Mouse (Mus musculus) thymus, postnatal 36 days (tissue): ENCODE results near the gene Myzap.

ENCODE experiments used
- DNase-seq, 2 experiments: peaks; one replicate each; pipeline ENCODE4 v3.0.0; 2022; ENCODE audit warnings: mixed read lengths in 2 of 2

The Myzap gene

DNA sequence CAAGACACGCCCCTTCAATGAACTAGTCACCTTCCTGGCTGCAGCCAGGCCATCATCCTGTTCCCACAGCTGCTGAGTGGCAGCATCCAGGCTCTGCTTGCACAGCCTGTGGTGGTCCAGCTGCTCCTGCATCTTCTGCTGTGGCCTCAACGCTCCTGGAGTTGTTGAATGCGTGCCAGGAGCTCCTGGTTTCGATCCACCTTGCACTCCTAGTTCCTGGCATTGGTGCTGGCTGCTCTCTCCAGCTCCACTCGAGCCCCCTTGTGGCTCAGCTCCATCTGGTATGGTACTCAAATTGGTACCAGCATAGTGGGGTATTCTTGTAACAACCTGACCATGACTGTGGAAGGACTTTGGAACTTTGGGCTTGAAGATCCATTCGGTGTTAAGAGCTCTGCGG, 7.7 kb upstream of the Myzap start:
- DNase-seq = no peak

DNA sequence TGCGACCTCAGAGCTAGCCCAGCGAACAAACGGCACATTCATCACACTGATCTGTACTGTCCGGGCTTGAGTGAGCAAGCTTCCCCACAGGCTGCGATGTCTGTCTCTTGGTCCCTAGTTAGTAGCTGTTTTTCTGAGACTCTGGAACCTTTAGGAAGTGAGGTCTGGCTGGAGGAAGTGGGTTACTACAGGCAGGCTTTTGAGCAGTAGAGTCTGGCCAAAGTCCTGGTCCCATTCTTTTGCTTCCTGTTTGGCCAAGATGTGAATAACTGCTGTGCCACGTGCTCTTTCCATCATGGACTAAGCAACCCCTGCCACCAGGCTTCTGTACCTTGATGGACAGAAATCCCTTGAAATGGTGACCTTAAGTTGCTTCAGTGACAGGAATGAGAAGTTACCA, 4.7 kb upstream of the Myzap start:
- no peak for DNase-seq

DNA sequence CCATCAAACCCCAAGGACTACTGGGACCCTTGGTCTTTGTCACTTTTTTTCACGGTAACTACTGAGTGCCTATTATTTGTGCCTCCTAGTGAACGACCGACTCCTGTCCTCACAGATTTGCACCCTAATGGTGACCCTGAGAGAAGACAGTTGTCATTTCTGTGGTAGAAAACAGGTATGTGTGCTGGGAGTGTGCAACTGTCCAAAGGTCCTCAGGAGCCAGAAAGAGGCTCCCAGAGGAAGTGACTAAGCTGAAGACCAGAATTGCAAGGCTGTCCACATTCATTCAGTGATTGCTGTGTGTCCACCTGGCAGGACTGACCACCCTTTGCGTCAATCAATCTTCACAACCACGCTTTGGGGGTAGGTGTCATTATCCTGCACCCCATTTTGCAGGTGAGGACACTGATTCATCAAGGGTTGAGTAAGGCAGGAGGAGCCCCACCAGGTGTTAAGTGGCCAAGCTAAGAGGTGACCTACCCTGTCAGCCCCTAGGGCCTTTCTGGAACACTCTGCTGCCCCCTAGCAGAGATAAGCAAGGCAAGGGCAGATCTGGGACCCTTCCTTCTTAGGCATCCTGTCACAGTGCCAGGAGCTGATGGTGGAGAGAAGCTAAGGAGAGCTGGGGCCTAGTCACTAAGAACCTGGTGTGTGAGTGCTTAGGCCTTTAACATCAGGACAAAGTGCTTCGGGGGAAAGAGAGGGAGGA, 571 bp upstream of the Myzap start:
- peak in 1 of 2 experiments; percentile 37 for DNase-seq

DNA sequence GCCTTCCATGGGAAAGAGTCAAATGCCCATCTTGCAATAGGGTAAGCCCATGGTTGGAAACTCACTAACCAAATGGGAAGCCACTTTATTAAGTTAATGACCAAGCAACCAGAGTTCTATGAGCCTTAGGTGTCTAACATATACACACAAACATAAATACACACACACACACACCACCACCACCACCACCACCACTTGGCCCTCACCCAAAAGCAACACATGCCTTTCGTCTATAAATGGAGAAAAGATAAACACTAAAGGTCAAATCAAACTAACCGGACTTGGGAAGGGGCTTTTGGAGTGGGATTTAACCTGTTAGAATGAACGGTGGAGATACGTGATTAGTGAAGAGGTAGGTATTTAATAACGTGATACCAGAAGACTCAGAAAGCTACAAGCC, 1.1 kb downstream of the Myzap start:
- DNase-seq = no peak

DNA sequence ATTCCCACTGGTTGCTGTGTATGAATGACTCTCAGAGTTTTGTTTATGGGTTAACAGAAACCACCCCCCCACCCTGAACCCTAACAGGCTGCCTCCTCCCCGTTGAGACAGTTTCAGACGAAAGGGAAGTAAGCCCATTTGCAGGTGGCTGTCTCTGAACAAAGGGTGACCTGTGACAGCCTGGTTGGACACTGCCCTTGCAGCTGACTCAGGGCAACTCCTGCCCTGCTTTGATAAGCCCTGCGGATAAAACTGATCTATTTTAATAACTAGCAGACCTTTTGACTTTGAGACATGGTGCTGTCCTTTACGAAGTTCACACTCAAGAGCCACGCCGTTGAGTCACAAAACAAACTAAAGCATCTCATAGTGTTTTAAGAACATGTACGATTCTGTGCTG, 2.4 kb downstream of the Myzap start:
- DNase-seq = no peak

DNA sequence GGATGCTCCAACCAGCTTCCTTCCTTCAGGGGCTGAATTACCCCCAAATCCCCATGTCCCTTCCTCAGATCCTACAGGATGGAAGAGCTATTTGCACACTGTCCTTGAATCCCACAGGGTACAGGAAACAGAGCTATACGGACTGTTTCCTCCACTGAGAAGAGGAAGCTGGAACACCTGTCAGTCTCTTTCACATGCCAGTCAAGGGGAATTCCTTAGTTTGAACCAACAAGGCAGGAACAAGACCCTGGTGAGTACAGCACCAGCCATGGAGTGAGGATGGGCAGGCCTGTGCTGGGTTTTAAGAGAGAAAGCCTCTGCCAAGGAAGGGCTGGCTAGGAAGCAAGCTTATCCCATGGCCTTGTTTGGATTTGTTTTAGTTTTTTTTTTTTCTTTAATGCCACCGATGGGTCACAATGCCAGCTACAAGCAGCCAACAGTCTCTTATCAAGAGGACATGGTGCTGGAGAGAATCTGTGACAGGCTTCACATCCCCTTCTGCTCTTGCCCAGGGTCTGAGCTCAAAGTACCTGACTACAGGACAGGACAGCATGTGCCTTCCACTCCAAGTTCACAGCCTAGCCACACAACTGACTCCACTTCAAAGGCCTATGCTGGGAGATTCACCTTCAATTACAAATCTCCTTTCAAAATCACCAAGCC, 3.1 kb downstream of the Myzap start:
- no peak for DNase-seq

DNA sequence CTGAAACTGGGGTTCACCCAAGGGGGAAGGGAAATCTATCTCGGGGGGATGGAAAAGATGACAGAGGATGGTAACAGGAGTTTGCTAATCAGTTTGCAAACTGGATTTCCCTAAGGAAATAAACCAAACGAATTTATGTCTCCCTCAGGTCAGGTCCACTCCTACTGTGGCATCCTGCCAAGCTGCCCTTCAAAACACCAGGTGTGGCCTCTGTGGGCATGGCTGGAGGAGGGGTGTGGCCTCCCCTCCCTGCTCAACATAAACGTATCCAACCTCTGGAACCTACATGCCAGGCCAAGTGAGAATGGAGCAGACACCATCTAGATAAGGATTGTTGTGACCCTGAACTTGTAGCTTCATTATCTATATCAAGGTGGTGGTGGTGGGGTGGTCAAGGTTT, 5.8 kb downstream of the Myzap start:
- DNase-seq = no peak

DNA sequence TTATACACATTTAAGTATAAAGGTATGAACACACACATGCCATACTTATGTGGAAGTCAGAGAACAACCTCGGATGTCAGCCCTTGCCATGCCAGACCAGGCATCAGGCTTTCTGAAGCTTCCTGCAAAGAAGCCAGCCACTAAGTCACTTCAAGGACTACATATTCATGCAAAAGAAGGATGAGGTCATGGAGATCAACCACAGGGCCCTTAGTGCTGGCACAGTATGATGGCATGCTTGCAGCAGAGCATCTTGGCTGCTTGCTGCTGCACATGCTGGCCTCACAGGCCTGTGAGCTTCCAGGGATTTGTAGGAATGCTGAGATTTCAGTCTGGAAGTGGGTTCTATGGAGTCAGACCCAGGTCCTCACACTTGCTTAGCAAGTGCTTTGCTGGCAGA, 9.4 kb downstream of the Myzap start:
- no peak for DNase-seq

DNA sequence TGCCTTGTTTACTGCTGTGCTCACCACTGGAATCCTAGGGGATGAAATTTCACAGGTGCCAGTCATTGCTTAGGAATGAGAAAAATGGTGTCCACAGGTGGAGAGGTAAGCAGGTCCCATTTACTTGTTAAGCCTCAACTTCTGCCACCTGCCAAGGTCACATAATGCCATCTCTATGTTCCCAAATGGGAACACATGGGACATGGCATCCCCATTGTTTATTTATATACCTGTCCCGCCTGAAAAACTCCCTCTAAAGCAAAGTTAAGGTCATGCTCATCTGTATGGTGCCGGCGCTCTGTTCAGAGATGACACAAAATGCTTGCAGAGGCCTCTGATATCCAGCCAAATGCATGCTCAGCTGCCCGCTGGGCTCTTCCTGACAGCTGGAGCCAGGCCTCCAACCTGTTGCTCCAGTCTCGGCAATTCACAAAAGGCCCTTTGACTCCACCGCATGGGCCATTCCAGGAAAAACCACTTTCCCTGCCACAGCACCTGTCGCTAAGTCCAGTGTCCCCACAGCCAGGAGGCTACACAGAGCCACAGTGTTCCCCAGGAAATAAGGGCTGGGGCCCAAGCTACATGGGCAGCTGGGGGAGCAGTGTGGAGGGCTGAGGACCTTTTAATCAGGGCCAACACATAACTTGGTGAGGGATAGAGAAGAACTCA, 13.1 kb downstream of the Myzap start:
- DNase-seq = no peak

DNA sequence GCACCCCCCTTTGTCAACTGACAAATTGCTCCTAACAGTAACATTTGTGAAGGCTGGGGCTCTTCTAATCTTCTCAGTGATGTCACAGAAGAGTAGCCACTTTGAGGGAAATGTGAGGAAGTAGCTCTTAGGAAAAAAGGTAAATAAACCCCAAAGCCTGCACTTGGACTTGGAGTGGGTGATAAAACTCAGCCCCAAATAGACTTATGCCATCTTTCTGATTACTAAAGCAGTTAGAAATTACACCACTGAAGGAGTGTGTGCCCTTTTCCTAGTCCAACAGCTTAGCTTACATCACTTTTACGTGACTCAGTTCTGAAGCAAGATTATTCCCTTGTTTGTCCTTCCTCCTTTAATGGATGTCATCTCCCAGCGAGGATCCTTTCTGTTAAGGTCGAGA, 17.7 kb downstream of the Myzap start:
- no peak for DNase-seq

DNA sequence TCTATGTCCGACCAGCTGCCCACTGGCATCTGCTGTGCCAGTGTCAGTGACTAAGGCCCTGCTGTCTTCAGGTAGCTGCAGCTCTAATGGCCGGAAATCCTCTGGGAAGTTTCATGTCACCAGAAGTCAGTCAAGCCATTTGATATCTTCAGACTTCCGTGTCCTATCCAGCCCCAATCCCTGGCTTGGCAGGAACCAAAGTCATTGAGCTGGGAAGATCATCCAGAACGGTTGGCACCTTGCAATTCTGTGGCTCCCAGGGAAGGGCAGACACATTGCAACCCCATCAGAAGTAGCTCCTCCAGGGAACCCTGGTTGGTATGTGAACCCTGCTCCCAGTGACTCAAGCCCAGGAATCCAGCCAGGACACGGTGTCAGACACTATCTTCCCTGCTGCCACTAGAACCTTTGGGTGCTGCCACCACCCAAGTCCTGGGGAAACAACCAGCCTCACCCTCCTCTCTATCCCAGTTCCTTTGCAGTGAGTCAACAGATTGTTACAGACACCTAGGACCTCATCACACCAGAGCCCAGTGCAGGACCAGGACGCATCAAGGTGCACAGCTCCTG, 18.3 kb downstream of the Myzap start:
- DNase-seq = no peak

DNA sequence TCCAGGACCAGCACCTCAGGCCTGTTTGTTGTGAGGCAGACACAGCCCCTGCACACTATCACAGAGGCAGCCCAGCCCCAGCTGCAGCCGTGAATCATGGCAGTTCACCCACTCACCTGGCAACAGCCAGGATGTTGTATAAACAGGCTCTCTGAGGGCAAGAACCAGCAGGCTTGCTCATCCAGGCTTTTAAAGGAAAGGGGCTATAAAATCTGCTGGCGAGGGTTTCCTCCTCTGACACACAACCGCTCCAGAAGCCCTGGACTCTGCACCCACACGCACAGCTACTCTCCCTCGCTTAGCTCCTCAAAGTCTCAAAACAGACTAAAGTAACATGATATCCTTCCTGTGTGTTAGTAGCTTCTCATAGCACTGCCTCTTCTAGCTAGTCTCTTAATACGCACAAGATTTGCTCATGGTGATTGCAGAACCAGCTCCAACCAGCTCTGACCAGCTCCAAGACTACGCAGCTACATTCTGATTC, 21.0 kb downstream of the Myzap start:
- peak; percentile 57 to 73 for DNase-seq

DNA sequence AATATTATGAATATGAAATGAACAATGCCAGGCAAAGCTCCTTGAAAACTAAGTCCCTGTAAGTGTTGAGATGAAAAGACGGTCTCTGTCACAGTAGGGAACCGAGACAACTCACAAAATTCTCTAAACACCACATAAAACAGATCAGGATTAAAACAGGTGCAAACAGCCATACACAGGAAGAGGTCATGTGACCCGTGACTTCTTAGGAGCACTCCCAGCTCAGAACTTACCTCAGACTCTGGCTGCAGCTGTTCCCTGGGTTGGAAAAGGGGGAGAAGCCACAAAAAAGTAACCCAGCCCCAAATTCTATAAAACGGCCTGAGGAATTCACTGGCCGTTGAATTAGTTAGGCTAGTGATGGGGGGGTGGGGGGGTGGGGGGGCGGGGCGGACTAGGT, 22.0 kb downstream of the Myzap start:
- DNase-seq = peak; percentile 29 to 53

DNA sequence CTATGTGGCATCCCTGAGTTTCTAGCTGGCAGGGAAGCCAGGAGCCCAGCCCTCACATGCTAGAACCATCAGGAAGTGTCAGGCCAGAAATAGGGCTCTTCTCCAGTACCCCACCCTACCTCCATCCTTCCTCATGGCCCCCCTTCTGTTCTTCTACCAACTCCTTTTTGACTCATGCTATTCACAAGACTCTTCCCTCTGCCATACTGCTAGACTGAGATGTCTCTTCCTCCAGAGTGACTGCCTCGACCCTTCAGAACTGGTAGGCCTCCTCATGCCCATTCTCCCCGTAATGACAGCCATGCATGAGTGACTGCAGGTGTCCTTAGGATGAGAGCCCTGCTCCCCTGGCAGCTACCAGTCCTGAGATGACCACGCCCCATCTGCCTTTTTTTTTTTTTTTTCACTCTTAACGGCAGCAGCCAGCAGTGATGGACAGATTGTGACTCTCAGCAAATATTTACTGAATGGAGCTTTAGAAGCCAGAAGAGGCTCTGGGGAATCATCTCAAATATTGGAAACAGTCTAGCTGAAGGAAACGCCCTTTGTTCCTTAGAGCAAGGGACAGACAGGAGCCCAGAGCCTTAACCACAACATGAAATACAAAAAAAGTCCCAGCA, 23.7 kb downstream of the Myzap start:
- DNase-seq = no peak

DNA sequence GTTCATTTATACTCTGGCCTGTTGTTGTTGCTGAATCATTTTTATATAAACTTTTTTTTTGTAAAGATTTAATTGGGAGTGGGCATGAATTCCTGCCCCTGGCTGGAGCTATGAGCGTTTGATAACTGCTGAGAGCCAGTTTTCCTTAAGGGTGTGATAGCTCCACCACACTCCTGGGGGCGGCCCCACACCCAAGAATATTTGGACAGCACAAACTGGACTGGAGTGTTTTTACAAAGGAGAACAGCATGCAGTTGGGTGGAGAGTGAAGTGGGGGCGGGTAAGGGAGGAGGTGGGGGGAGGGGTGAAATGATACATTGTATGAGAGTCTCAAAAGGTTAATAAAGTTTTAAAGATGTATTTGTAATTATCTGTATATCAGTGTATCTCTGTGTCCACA, 24.8 kb downstream of the Myzap start:
- no peak for DNase-seq

DNA sequence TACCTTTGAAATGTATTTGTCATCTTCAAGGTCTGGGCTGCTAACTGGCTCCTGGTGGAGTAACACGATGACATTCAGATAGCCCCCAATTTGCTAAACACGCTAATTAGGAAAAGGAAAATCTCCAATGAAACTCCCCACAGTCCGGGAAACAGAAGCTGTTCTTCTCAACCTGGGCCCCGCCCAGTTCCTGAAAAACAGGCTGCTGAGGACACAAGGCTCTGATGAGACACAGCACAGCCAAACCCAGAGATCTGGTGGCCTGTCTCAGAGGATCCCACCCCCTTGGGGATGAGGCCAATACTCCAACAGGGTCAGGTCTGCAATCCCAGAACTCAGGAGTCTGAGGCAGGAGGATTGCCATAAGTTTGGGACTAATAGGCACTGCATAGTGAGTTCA, 25.4 kb downstream of the Myzap start:
- DNase-seq = no peak

DNA sequence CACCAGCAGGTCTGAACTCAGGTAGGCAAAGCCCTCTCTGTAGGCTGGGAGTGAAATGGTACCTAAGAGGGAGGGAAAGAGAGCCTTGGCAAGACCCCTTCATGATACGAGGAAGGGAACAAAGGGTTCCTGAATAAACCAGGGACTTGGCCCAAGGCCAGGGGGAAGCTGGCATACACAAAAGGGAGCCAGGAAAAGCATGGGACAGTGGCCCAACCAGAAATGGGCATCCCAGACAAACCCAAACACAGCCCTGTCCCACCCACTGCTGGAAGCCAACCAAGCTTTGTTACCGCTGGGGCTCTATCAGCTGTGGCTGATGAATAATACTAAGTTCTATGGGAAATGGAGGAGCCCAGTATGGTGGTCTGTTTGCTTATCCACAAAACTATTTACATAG, 34.4 kb downstream of the Myzap start:
- no peak for DNase-seq

DNA sequence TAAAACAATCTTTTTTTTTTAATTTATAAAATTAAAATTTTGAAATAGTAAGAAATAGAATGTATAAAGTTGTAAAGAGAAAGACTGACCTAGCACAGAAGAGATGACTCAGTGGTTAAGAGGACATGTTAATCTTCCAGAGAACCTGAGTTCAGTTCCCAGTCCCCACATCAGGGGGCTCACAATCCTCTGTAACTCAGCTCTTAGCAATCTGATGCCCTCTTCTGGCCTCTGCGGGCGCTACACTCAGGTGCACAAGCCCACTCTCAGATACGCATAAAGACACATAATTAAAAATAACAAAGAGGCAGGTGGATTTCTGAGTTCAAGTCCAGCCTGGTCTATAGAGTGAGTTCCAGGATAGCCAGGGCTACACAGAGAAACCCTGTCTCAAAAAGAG, 38.2 kb downstream of the Myzap start:
- DNase-seq = no peak

DNA sequence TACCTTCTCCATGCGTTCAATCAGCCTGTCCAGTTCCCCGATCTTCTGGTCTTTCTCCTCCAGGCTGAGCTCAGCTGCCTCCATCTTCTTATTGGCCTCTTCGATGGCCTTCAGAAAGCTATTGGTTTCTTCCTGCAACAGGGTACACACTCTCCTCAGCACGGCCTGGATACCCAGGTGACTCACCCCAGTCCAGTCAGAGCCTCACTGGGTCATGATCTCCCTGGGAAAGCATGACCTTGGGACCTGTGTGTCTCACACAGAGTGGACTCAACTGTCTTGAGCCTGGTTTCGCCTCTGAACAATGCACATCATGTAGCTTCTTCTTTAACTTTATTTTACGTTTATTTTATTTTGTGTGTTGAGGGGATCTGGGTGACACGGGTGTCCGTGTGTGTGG, 42.0 kb downstream of the Myzap start:
- no peak for DNase-seq

DNA sequence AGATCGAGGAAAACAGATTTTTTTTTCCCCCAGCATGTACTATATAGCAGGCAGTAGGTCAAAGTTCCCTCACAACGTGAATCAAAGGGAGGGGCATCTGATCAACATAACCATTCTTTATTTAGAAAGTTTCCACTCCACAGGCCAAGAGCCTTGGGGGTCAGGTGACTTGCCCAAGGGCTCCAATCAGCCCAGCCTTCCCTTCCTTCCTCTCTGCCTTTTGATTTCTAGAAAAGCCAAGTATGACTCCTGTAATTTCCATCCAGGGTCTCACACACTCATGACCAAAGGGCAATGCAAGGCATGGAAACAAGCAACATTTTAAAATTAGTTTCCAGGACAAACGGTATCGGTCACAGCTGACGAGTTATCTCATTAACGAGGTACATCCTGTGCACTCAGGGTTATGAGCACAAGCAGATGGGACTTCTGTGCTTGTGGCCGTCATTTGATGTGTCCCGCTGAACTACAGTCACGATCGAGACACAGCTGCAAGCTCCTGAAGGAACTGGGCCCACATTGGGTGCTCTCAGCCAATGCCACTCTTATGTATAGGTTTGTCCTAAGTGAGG, 44.4 kb downstream of the Myzap start:
- DNase-seq = no peak

DNA sequence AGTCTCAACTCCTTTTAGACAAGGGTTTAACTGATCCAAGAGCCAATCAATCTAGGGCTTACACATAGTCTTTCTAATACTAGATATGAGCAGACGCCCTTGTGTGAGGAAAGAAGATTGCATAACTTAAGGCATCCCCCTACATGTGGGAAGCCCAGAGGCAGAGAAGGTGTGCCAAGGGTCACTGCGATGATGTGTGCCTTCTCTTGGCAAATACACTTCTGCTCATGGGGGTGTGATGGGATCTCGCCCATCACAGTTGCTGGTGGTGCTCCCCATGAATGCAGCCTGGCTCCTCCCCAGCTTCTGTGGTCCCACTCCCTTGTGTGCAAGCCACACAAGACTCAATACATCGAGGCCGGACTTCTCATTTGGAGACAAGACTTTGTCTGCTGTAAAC, 47.3 kb downstream of the Myzap start:
- DNase-seq = no peak

DNA sequence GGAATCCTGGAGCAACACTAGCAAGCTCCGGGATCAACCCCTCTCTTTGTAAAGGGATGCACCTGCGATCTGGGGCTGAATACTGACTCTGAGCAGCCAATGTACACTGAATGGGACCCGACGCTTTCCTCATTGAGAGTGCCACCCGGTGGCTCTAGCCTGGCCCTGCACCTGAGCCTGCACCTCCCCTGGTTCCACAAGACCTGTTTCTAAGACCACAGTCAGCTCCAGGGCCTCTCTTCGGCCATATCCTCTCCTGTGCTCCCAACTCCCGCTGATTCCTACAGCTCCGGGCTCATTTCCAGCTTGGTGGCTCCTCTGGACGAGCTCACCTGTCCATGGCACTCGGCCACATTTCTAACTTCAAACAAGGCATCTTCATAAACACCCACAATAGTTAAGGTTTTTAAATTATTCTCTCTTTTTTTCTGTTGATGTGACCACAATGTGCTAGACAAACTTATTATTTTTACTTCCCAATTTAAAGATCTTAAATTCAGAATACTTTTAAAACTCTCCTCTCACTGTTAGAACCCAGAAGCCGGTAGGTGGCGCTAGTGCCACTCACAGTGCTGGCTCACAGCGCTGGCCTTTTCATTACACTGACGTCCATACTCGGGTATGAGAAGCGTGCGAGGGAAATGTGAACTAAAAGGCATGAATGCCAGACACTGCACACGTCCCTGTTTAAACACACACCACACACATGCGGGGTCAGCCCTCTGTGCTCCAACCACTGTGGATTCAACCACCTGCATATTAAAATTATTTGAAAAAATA, 48.5 kb downstream of the Myzap start:
- DNase-seq = peak; percentile 72 to 78
